Mouse (Mus musculus) ES-E14 (cell line): ENCODE data around the gene Actl7a.

Experiments
- HCFC1 ChIP-seq: IDR thresholded peaks from 2 replicates; pipeline ENCODE4 v1.6.1; 2012; ENCODE audit warnings: low read length, inconsistent platforms, borderline replicate concordance; ENCODE audit not compliant: insufficient read depth
- MAFK ChIP-seq: IDR thresholded peaks from 2 replicates; pipeline ENCODE4 v1.6.1; 2014; ENCODE audit warnings: mild to moderate bottlenecking, low read depth, low read length, inconsistent platforms; ENCODE audit not compliant: insufficient read depth
- ZC3H11A ChIP-seq: IDR thresholded peaks from 2 replicates; pipeline ENCODE4 v1.6.1; 2012; ENCODE audit warnings: low read depth, mild to moderate bottlenecking, inconsistent platforms, low read length, borderline replicate concordance
- ZNF384 ChIP-seq: IDR thresholded peaks from 2 replicates; pipeline ENCODE4 v1.6.1; 2012; ENCODE audit warnings: low read depth, low read length, inconsistent platforms

DNA sequence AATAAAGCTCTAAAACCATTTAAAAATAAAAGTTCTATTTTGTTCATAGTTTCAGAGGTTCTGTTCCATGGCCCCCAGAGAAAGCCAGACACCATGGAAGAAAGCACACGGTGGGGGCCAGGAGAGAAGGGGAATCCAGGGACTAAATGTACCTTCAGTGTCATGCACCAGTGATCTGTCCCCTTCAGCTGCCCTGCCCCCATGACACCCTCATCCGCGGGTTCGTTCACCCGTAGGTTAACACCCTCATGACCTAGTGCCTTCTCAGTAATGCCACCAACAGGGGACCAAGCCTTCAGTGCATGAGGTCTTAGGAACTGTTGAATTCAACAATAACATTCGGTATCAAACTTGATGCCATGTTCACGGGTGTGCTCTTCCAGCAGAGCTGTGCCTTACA lies 46.8 kb upstream of the Actl7a start:
- TF ChIP-seq HCFC1, result no peak
- no peak for TF ChIP-seq MAFK
- TF ChIP-seq ZNF384, result no peak
- TF ChIP-seq ZC3H11A, result no peak
